Mouse (Mus musculus) MEL-GATA-1-ER (cell line): ENCODE results near the gene Rnase13.

Experiments
- DNase-seq: peaks from one replicate; pipeline ENCODE4 v3.0.0-alpha.2; 2012; ENCODE audit warnings: low read depth; ENCODE audit errors: extremely low read depth

Gene Rnase13

GRCm38 (mm10) chr14:51883527-51884030, 39.0 kb downstream of the Rnase13 start:
- peak; percentile 78 for DNase-seq

- DNase-seq, result no peak
Measured at GRCm38 (mm10) chr14:51877517-51877916, 45.1 kb downstream of the Rnase13 start.

DNA sequence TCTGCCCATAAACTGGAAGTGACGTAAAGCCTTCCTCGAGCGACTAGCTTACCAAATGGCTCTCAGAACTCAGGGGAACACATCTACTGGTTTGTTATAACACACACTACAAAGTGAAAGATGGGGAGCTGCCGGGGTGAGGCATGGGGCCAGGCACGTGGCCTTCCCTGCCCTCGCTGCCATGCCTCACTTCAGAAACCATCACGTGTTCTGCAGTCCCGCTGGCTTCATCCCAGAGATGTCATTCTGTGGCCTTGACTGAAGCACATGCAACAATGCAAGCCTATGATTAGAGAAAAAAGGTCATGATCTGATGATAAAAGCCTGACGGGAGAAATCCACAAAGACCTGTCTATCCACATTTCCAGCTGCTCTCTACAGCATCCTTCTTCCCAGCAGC, 50.8 kb downstream of the Rnase13 start:
- no peak for DNase-seq
